Mouse (Mus musculus): ENCODE results near the gene S1pr5. TPM values are rescaled to one million over a fixed set of nuclear protein-coding genes. Genes with fewer than 3 reads are reported as not detected.

S1pr5 gene
- total and polyA plus RNA-seq, 3 experiments: 0.04 to 0.08 TPM; not detected in 1

- DNase-seq (ENCODE audit: low read depth, low spot score): peak; percentile 95
- no peak overlapping the region for H3K4me3 ChIP-seq (ENCODE audit: control insufficient read depth in 1 of 2, insufficient read depth in 1 of 2, low read depth in 2 of 2, low read length in 2 of 2)
- H3K36me3 ChIP-seq (ENCODE audit: control insufficient read depth in 1 of 2, insufficient read depth in 2 of 2, low read length in 2 of 2): peaks cover 3 to 18% of the 10 kb centered on the region in 2 experiments
- peaks cover 5 to 8% of the 10 kb centered on the region in 2 experiments for H3K4me1 ChIP-seq (ENCODE audit: control insufficient read depth in 1 of 2, insufficient read depth in 2 of 2, low read length in 2 of 2)
- H3K79me2 ChIP-seq (ENCODE audit: control insufficient read depth, insufficient read depth, low read length, poor library complexity): no peaks in the 10 kb centered on the region
- TF ChIP-seq GABPA (IDR thresholded peaks at IDR 0.05; ENCODE audit: low read depth, low read length): no peak
- no peak for TF ChIP-seq POLR2AphosphoS2 (IDR thresholded peaks at IDR 0.05; ENCODE audit: low read length)
- 0 out of 2 replicates have a peak, but pooled peaks have one; percentile 64 for TF ChIP-seq MYC (IDR thresholded peaks at IDR 0.05; ENCODE audit: low read depth, low read length)
- 0 out of 2 replicates have a peak, but pooled peaks have one; percentile 37 for TF ChIP-seq USF1 (IDR thresholded peaks at IDR 0.05; ENCODE audit: low read depth, low read length)
- peak; percentile 74; the same call in 1 of the 2 replicates for TF ChIP-seq POLR2AphosphoS5 (IDR thresholded peaks at IDR 0.05; ENCODE audit: borderline replicate concordance, low read depth, low read length)
- no peak for TF ChIP-seq POLR2A (IDR thresholded peaks at IDR 0.05; ENCODE audit: control insufficient read depth in 1 of 2, insufficient read depth in 1 of 2, low read depth in 1 of 2, low read length in 2 of 2, poor library complexity in 1 of 2)
- peak in 1 of 2 experiments; percentile 61; a peak in 2 of 4 replicates for TF ChIP-seq EP300 (IDR thresholded peaks at IDR 0.05; ENCODE audit: low read depth in 1 of 2, low read length in 2 of 2)
- TF ChIP-seq RCOR1 (IDR thresholded peaks at IDR 0.05; ENCODE audit: low read depth, low read length): 0 out of 2 replicates have a peak, but pooled peaks have one; percentile 33
- peak; percentile 59; the same call in 1 of the 2 replicates for TF ChIP-seq BHLHE40 (IDR thresholded peaks at IDR 0.05; ENCODE audit: borderline replicate concordance, low read depth, low read length)
- 0 out of 2 replicates have a peak, but pooled peaks have one; percentile 20 for TF ChIP-seq TCF12 (IDR thresholded peaks at IDR 0.05; ENCODE audit: low read depth, low read length)
- TF ChIP-seq SIN3A (IDR thresholded peaks at IDR 0.05; ENCODE audit: low read length): peak; percentile 79
- no peaks in the 10 kb centered on the region for H3K27me3 ChIP-seq (ENCODE audit: control insufficient read depth in 1 of 2, insufficient read depth in 2 of 2, low read length in 2 of 2)
- no peak overlapping the region for H3K27ac ChIP-seq (ENCODE audit: control insufficient read depth, low read depth, low read length)
- H3K9ac ChIP-seq (ENCODE audit: control insufficient read depth, low read depth, low read length, poor library complexity, severe bottlenecking): no peak overlapping the region
- no peaks in the 10 kb centered on the region for H3K9me3 ChIP-seq (replicated peaks; ENCODE audit: insufficient read depth, low read length)
These were observed 53.3 kb downstream of the S1pr5 start for GRCm38 (mm10) chr9:21194787-21195493.

DNA sequence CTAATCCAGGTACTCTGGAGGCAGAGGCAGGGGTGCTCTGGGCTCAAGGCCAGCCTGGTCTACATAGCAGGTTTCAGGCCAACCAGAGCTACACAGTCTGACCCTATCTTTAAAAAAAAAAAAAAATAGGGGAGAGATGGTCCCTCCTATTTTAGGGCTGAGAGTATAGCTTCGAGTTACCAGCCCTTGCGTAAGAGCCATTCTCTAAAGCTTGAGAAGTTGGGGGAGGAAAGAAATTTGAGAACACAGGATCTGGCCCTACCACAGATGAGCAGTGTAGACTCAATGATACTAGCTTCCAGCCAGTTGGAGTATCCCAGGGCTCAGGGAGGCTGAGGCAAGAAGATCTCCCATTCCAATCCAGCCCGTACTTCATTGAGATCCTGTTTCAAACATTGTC is 54.5 kb downstream of the S1pr5 start:
- Histone ChIP-seq H3K4me1 (ENCODE audit: control insufficient read depth in 1 of 2, insufficient read depth in 2 of 2, low read length in 2 of 2) (peaks cover 5 to 8% of the 10 kb centered on the region in 2 experiments), H3K4me3 (ENCODE audit: control insufficient read depth in 1 of 2, insufficient read depth in 1 of 2, low read depth in 2 of 2, low read length in 2 of 2) (no peak overlapping the region), H3K9ac (ENCODE audit: control insufficient read depth, low read depth, low read length, poor library complexity, severe bottlenecking) (no peak overlapping the region), H3K9me3 (replicated peaks; ENCODE audit: insufficient read depth, low read length) (no peaks in the 10 kb centered on the region), H3K27ac (ENCODE audit: control insufficient read depth, low read depth, low read length) (no peak overlapping the region), H3K27me3 (ENCODE audit: control insufficient read depth in 1 of 2, insufficient read depth in 2 of 2, low read length in 2 of 2) (no peaks in the 10 kb centered on the region), H3K36me3 (ENCODE audit: control insufficient read depth in 1 of 2, insufficient read depth in 2 of 2, low read length in 2 of 2) (peaks cover 3 to 8% of the 10 kb centered on the region in 2 experiments), H3K79me2 (ENCODE audit: control insufficient read depth, insufficient read depth, low read length, poor library complexity) (no peaks in the 10 kb centered on the region)
- no peak for DNase-seq (ENCODE audit: low read depth, low spot score)
- TF ChIP-seq CTCF (IDR thresholded peaks at IDR 0.05 in 2 of 3, conservative IDR thresholded peaks at IDR 0.05 in 1 of 3; ENCODE audit: control insufficient read depth in 1 of 3, insufficient read depth in 1 of 3, low read depth in 2 of 3, low read length in 3 of 3, poor library complexity in 1 of 3, severe bottlenecking in 1 of 3) (no peak), POLR2A (IDR thresholded peaks at IDR 0.05; ENCODE audit: control insufficient read depth in 1 of 2, insufficient read depth in 1 of 2, low read depth in 1 of 2, low read length in 2 of 2, poor library complexity in 1 of 2) (no peak), ZKSCAN1 (IDR thresholded peaks at IDR 0.05; ENCODE audit: low read depth, low read length) (no peak), GATA1 (IDR thresholded peaks at IDR 0.05; ENCODE audit: low read depth, low read length) (no peak), NELFE (IDR thresholded peaks at IDR 0.05; ENCODE audit: low read depth, low read length) (no peak), POLR2AphosphoS2 (IDR thresholded peaks at IDR 0.05; ENCODE audit: low read length) (no peak), ELF1 (IDR thresholded peaks at IDR 0.05; ENCODE audit: low read depth, low read length) (no peak), ZNF384 (IDR thresholded peaks at IDR 0.05; ENCODE audit: low read depth, low read length) (no peak)

Other genes with a start within 250 kb of the S1pr5 start
- gene Mrpl4, start 245.7 kb downstream of the S1pr5 start, total RNA-seq (2012; rRNA removed): 280 and 282 TPM in 2 replicates
- gene Mrpl4, start 245.7 kb downstream of the S1pr5 start, polyA plus RNA-seq (2012; ENCODE audit: insufficient read depth in 1 of 2, insufficient read length in 2 of 2, low read depth in 1 of 2, low replicate concordance in 2 of 2, missing spikeins in 1 of 2): 100 to 1,000 TPM in 1 of 2 experiments, not detected in 1; 474 TPM
- gene Icam1, start 232.5 kb downstream of the S1pr5 start, total RNA-seq (2012; rRNA removed): 24.4 and 26.0 TPM in 2 replicates
- gene Icam1, start 232.5 kb downstream of the S1pr5 start, polyA plus RNA-seq (2012; ENCODE audit: insufficient read depth in 1 of 2, insufficient read length in 2 of 2, low read depth in 1 of 2, low replicate concordance in 2 of 2, missing spikeins in 1 of 2): 10 to 100 TPM in 1 of 2 experiments, not detected in 1; 31.0 TPM
- gene Icam4, start 219.1 kb downstream of the S1pr5 start, total RNA-seq (2012; rRNA removed): 259 and 260 TPM in 2 replicates
- 100 to 1,000 TPM; 193 to 268 TPM for gene Icam4, start 219.1 kb downstream of the S1pr5 start, polyA plus RNA-seq (2012; ENCODE audit: insufficient read depth in 1 of 2, insufficient read length in 2 of 2, low read depth in 1 of 2, low replicate concordance in 2 of 2, missing spikeins in 1 of 2)
- 4.8 TPM in 2 replicates for gene Icam5, start 216.4 kb downstream of the S1pr5 start, total RNA-seq (2012; rRNA removed)
- gene Icam5, start 216.4 kb downstream of the S1pr5 start, polyA plus RNA-seq (2012; ENCODE audit: insufficient read depth in 1 of 2, insufficient read length in 2 of 2, low read depth in 1 of 2, low replicate concordance in 2 of 2, missing spikeins in 1 of 2): 1 to 10 TPM in 1 of 2 experiments, not detected in 1; 9.5 TPM
- 1.1 and 1.5 TPM in 2 replicates for gene Zglp1, start 181.3 kb downstream of the S1pr5 start, total RNA-seq (2012; rRNA removed)
- gene Zglp1, start 181.3 kb downstream of the S1pr5 start, polyA plus RNA-seq (2012; ENCODE audit: insufficient read depth in 1 of 2, insufficient read length in 2 of 2, low read depth in 1 of 2, low replicate concordance in 2 of 2, missing spikeins in 1 of 2): 1 to 10 TPM in 1 of 2 experiments, not detected in 1; 8.0 TPM
- gene Gm49373, start 175.3 kb downstream of the S1pr5 start, total RNA-seq (2012; rRNA removed): 4.6 and 6.4 TPM in 2 replicates
- gene Gm49373, start 175.3 kb downstream of the S1pr5 start, polyA plus RNA-seq (2012; ENCODE audit: insufficient read depth in 1 of 2, insufficient read length in 2 of 2, low read depth in 1 of 2, low replicate concordance in 2 of 2, missing spikeins in 1 of 2): 1 to 10 TPM in 1 of 2 experiments, not detected in 1; 8.3 TPM
- gene Fdx1l, start 174.8 kb downstream of the S1pr5 start, total RNA-seq (2012; rRNA removed): 198 and 247 TPM in 2 replicates
- 100 to 1,000 TPM; 305 to 361 TPM for gene Fdx1l, start 174.8 kb downstream of the S1pr5 start, polyA plus RNA-seq (2012; ENCODE audit: insufficient read depth in 1 of 2, insufficient read length in 2 of 2, low read depth in 1 of 2, low replicate concordance in 2 of 2, missing spikeins in 1 of 2)
- 42.1 and 47.8 TPM in 2 replicates for gene Gm38431, start 156.4 kb downstream of the S1pr5 start, total RNA-seq (2012; rRNA removed)
- gene Gm38431, start 156.4 kb downstream of the S1pr5 start, polyA plus RNA-seq (2012; ENCODE audit: insufficient read depth in 1 of 2, insufficient read length in 2 of 2, low read depth in 1 of 2, low replicate concordance in 2 of 2, missing spikeins in 1 of 2): 100 to 1,000 TPM in 1 of 2 experiments, 10 to 100 TPM in 1; 38.9 to 191 TPM
- gene Raver1, start 156.4 kb downstream of the S1pr5 start, total RNA-seq (2012; rRNA removed): 50.0 and 60.1 TPM in 2 replicates
- 100 to 1,000 TPM in 1 of 2 experiments, not detected in 1; 291 TPM for gene Raver1, start 156.4 kb downstream of the S1pr5 start, polyA plus RNA-seq (2012; ENCODE audit: insufficient read depth in 1 of 2, insufficient read length in 2 of 2, low read depth in 1 of 2, low replicate concordance in 2 of 2, missing spikeins in 1 of 2)
- gene Tyk2, start 117.2 kb downstream of the S1pr5 start, total RNA-seq (2012; rRNA removed): 43.8 and 45.6 TPM in 2 replicates
- 10 to 100 TPM in 1 of 2 experiments, not detected in 1; 63.3 TPM for gene Tyk2, start 117.2 kb downstream of the S1pr5 start, polyA plus RNA-seq (2012; ENCODE audit: insufficient read depth in 1 of 2, insufficient read length in 2 of 2, low read depth in 1 of 2, low replicate concordance in 2 of 2, missing spikeins in 1 of 2)
- gene Cdc37, start 98.5 kb downstream of the S1pr5 start, total RNA-seq (2012; rRNA removed): 751 and 779 TPM in 2 replicates
- gene Cdc37, start 98.5 kb downstream of the S1pr5 start, polyA plus RNA-seq (2012; ENCODE audit: insufficient read depth in 1 of 2, insufficient read length in 2 of 2, low read depth in 1 of 2, low replicate concordance in 2 of 2, missing spikeins in 1 of 2): 1,000 to 10,000 TPM in 1 of 2 experiments, 100 to 1,000 TPM in 1; 914 to 1,631 TPM
- 13.8 and 16.6 TPM in 2 replicates for gene Pde4a, start 82.7 kb downstream of the S1pr5 start, total RNA-seq (2012; rRNA removed)
- gene Pde4a, start 82.7 kb downstream of the S1pr5 start, polyA plus RNA-seq (2012; ENCODE audit: insufficient read depth in 1 of 2, insufficient read length in 2 of 2, low read depth in 1 of 2, low replicate concordance in 2 of 2, missing spikeins in 1 of 2): 10 to 100 TPM; 45.6 to 53.9 TPM
- 168 and 174 TPM in 2 replicates for gene Keap1, start 9.1 kb downstream of the S1pr5 start, total RNA-seq (2012; rRNA removed)
- gene Keap1, start 9.1 kb downstream of the S1pr5 start, polyA plus RNA-seq (2012; ENCODE audit: insufficient read depth in 1 of 2, insufficient read length in 2 of 2, low read depth in 1 of 2, low replicate concordance in 2 of 2, missing spikeins in 1 of 2): 100 to 1,000 TPM in 1 of 2 experiments, 10 to 100 TPM in 1; 67.5 to 171 TPM
- 76.4 and 83.9 TPM in 2 replicates for gene Atg4d, start 16.9 kb upstream of the S1pr5 start, total RNA-seq (2012; rRNA removed)
- 10 to 100 TPM in 1 of 2 experiments, not detected in 1; 99.7 TPM for gene Atg4d, start 16.9 kb upstream of the S1pr5 start, polyA plus RNA-seq (2012; ENCODE audit: insufficient read depth in 1 of 2, insufficient read length in 2 of 2, low read depth in 1 of 2, low replicate concordance in 2 of 2, missing spikeins in 1 of 2)
- 175 and 199 TPM in 2 replicates for gene Kri1, start 39.5 kb upstream of the S1pr5 start, total RNA-seq (2012; rRNA removed)
- gene Kri1, start 39.5 kb upstream of the S1pr5 start, polyA plus RNA-seq (2012; ENCODE audit: insufficient read depth in 1 of 2, insufficient read length in 2 of 2, low read depth in 1 of 2, low replicate concordance in 2 of 2, missing spikeins in 1 of 2): 100 to 1,000 TPM in 1 of 2 experiments, 10 to 100 TPM in 1; 76.1 to 233 TPM
- 40.1 and 55.2 TPM in 2 replicates for gene Cdkn2d, start 43.0 kb upstream of the S1pr5 start, total RNA-seq (2012; rRNA removed)
- 10 to 100 TPM in 1 of 2 experiments, not detected in 1; 67.9 TPM for gene Cdkn2d, start 43.0 kb upstream of the S1pr5 start, polyA plus RNA-seq (2012; ENCODE audit: insufficient read depth in 1 of 2, insufficient read length in 2 of 2, low read depth in 1 of 2, low replicate concordance in 2 of 2, missing spikeins in 1 of 2)
- 0.52 and 0.73 TPM in 2 replicates for gene Ap1m2, start 63.9 kb upstream of the S1pr5 start, total RNA-seq (2012; rRNA removed)
- 1 to 10 TPM in 1 of 2 experiments, not detected in 1; 1.0 TPM for gene Ap1m2, start 63.9 kb upstream of the S1pr5 start, polyA plus RNA-seq (2012; ENCODE audit: insufficient read depth in 1 of 2, insufficient read length in 2 of 2, low read depth in 1 of 2, low replicate concordance in 2 of 2, missing spikeins in 1 of 2)
- gene Slc44a2, start 72.3 kb upstream of the S1pr5 start, total RNA-seq (2012; rRNA removed): 27.3 and 30.7 TPM in 2 replicates
- gene Slc44a2, start 72.3 kb upstream of the S1pr5 start, polyA plus RNA-seq (2012; ENCODE audit: insufficient read depth in 1 of 2, insufficient read length in 2 of 2, low read depth in 1 of 2, low replicate concordance in 2 of 2, missing spikeins in 1 of 2): 100 to 1,000 TPM in 1 of 2 experiments, not detected in 1; 121 TPM
- 210 and 235 TPM in 2 replicates for gene Ilf3, start 119.4 kb upstream of the S1pr5 start, total RNA-seq (2012; rRNA removed)
- gene Ilf3, start 119.4 kb upstream of the S1pr5 start, polyA plus RNA-seq (2012; ENCODE audit: insufficient read depth in 1 of 2, insufficient read length in 2 of 2, low read depth in 1 of 2, low replicate concordance in 2 of 2, missing spikeins in 1 of 2): 100 to 1,000 TPM in 1 of 2 experiments, 10 to 100 TPM in 1; 67.4 to 519 TPM
- gene Qtrt1, start 163.4 kb upstream of the S1pr5 start, total RNA-seq (2012; rRNA removed): 173 and 199 TPM in 2 replicates
- gene Qtrt1, start 163.4 kb upstream of the S1pr5 start, polyA plus RNA-seq (2012; ENCODE audit: insufficient read depth in 1 of 2, insufficient read length in 2 of 2, low read depth in 1 of 2, low replicate concordance in 2 of 2, missing spikeins in 1 of 2): 100 to 1,000 TPM in 1 of 2 experiments, not detected in 1; 244 TPM
- 110 and 117 TPM in 2 replicates for gene Dnm2, start 176.5 kb upstream of the S1pr5 start, total RNA-seq (2012; rRNA removed)
- 100 to 1,000 TPM; 237 to 832 TPM for gene Dnm2, start 176.5 kb upstream of the S1pr5 start, polyA plus RNA-seq (2012; ENCODE audit: insufficient read depth in 1 of 2, insufficient read length in 2 of 2, low read depth in 1 of 2, low replicate concordance in 2 of 2, missing spikeins in 1 of 2)

All from MEL (cell line).